Mouse (Mus musculus) erythroid progenitor cell, adult 5-6 weeks (primary cell): ENCODE measurements around the gene Gm37240. TPM values are rescaled to one million over a fixed set of nuclear protein-coding genes. Genes with fewer than 3 reads are reported as not detected.

Source experiments
- ATAC-seq: replicated peaks from 2 replicates; pipeline ENCODE4 v1.8.0; 2016; ENCODE audit warnings: moderate number of reproducible peaks, mild to moderate bottlenecking, moderate TSS enrichment, inconsistent platforms; ENCODE audit not compliant: poor library complexity, low FRiP score, severe bottlenecking
- total RNA-seq, 2 experiments: library from RNA; stranded (forward) in 1 of 2; stranded (reverse) in 1 of 2; fragments of 150-400 nt in 1 of 2; fragments of 186-747, 209-891 nt in 1 of 2; gene quantifications; 2 replicates each; pipeline versions ENCODE4 v1.2.3 to v1.2.4; 2015 to 2017; ENCODE audit warnings: low replicate concordance in 2 of 2

Gene Gm37240
- total RNA-seq, 2 experiments from 2014 or later: not detected

GRCm38 (mm10) chr3:85385371-85385770 is 501.9 kb downstream of the Gm37240 start:
- ATAC-seq: no peak

GRCm38 (mm10) chr3:85383330-85383729 is 504.0 kb downstream of the Gm37240 start:
- no peak for ATAC-seq

GRCm38 (mm10) chr3:85378703-85379395 is 508.5 kb downstream of the Gm37240 start:
- no peak for ATAC-seq

- no peak for ATAC-seq
Measured at GRCm38 (mm10) chr3:85377946-85378702, 509.2 kb downstream of the Gm37240 start.

GRCm38 (mm10) chr3:85377505-85377904 is 509.8 kb downstream of the Gm37240 start:
- ATAC-seq: no peak

- no peak for ATAC-seq
Measured at GRCm38 (mm10) chr3:85376541-85376940, 510.8 kb downstream of the Gm37240 start.

- ATAC-seq: no peak
Measured at GRCm38 (mm10) chr3:85373039-85373438, 514.3 kb downstream of the Gm37240 start.

- no peak for ATAC-seq
Measured at GRCm38 (mm10) chr3:85369847-85370246, 517.5 kb downstream of the Gm37240 start.

- ATAC-seq: no peak
Measured at GRCm38 (mm10) chr3:85369157-85369556, 518.2 kb downstream of the Gm37240 start.

- no peak for ATAC-seq
Measured at GRCm38 (mm10) chr3:85368354-85369120, 518.8 kb downstream of the Gm37240 start.

- ATAC-seq: no peak
Measured at GRCm38 (mm10) chr3:85364591-85365343, 522.6 kb downstream of the Gm37240 start.

GRCm38 (mm10) chr3:85362883-85363282 is 524.4 kb downstream of the Gm37240 start:
- no peak for ATAC-seq

- no peak for ATAC-seq
Measured at GRCm38 (mm10) chr3:85356373-85356772, 530.9 kb downstream of the Gm37240 start.

- no peak for ATAC-seq
Measured at GRCm38 (mm10) chr3:85348021-85348420, 539.3 kb downstream of the Gm37240 start.

GRCm38 (mm10) chr3:85341103-85341860 is 546.0 kb downstream of the Gm37240 start:
- ATAC-seq: no peak

GRCm38 (mm10) chr3:85340491-85340890 is 546.8 kb downstream of the Gm37240 start:
- ATAC-seq: no peak

- ATAC-seq: no peak
Measured at GRCm38 (mm10) chr3:85339926-85340325, 547.4 kb downstream of the Gm37240 start.

- no peak for ATAC-seq
Measured at GRCm38 (mm10) chr3:85339269-85339820, 548.0 kb downstream of the Gm37240 start.

GRCm38 (mm10) chr3:85338755-85339095 is 548.6 kb downstream of the Gm37240 start:
- no peak for ATAC-seq
